ENCODE assay signal across 9 mouse cellular contexts in genomic region chr5:48599481-48600040, GRCm38 (mm10).
A peak's percentile ranks its signal among the peaks of the same experiment; 100 is the strongest.
DNase-seq lines count a peak whose midpoint lies in the region; ATAC-seq and TF ChIP-seq lines count a peak whose summit lies in the region.
"Had no signal": no experiment of that assay in that cellular context is flagged by ENCODE, and none has a peak within 500 bp of the region (broad histone marks: within the 10 kb centered on the region; RNA-seq: fewer than 3 reads in every experiment).

No protein-coding gene starts in this region.

- H3K4me3 ChIP-seq in hindbrain, embryonic 16.5 days (ENCODE audit: low read length): peak overlapping the region; percentile 39
- peak overlapping the region; percentile 52 for H3K4me3 ChIP-seq in olfactory bulb, adult 2 months (ENCODE audit: insufficient read depth, low read depth, low read length)
- H3K4me3 ChIP-seq: liver, embryonic 15.5 days had no signal

- intact Hi-C loops in left cerebral cortex, postnatal 14 days (cut with DNase I): no loop called here

- 0% methylated on average over 12 of the region's 12 CpGs for WGBS in hindbrain, embryonic 16.5 days
- 1% methylated on average over 12 of the region's 12 CpGs for WGBS in olfactory bulb, adult 2 months

- no peaks in the 10 kb centered on the region for H3K9me3 ChIP-seq in hindbrain, embryonic 16.5 days (ENCODE audit: control insufficient read depth, low read length)
- H3K9me3 ChIP-seq: liver, embryonic 15.5 days had no signal

- H3K9ac ChIP-seq in hindbrain, embryonic 16.5 days (ENCODE audit: low read depth, low read length): peak overlapping the region; percentile 63
- H3K9ac ChIP-seq: liver, embryonic 15.5 days had no signal

- H3K36me3 ChIP-seq in hindbrain, embryonic 16.5 days (ENCODE audit: control insufficient read depth, insufficient read depth, low read length): no peaks in the 10 kb centered on the region
- H3K36me3 ChIP-seq: liver, embryonic 15.5 days had no signal

- TF ChIP-seq CTCF in olfactory bulb, adult 2 months (IDR thresholded peaks at IDR 0.05; ENCODE audit: insufficient read depth, low read depth, low read length): no peak

- H3K4me2 ChIP-seq in hindbrain, embryonic 16.5 days (ENCODE audit: low read length): peak overlapping the region; percentile 52
- H3K4me2 ChIP-seq: liver, embryonic 15.5 days had no signal

- H3K27ac ChIP-seq in hindbrain, embryonic 16.5 days (ENCODE audit: low read depth, low read length): no peak overlapping the region
- H3K27ac ChIP-seq in olfactory bulb, adult 2 months (ENCODE audit: insufficient read depth, low read depth, low read length): no peak overlapping the region
- H3K27ac ChIP-seq: liver, embryonic 15.5 days had no signal

- DNase-seq in layer of hippocampus, postnatal 10 days (ENCODE audit: low spot score in 2 of 2): peak; percentile 6 to 12
- DNase-seq in layer of hippocampus, adult 18-20 months (ENCODE audit: low spot score in 2 of 2): no peak
- DNase-seq in cerebellum, postnatal 36 days: peak; percentile 37 to 55
- no peak for DNase-seq in layer of hippocampus, adult 11-12 months (ENCODE audit: low spot score)
- no peak for DNase-seq in left cerebral cortex, postnatal 14 days (ENCODE audit: low spot score in 2 of 2)
- no peak for DNase-seq in heart, adult 18-20 months

- no peak for TF ChIP-seq POLR2A in olfactory bulb, adult 2 months (IDR thresholded peaks at IDR 0.05; ENCODE audit: insufficient read depth, low read depth, low read length)

- peak; percentile 89 for ATAC-seq in hindbrain, embryonic 16.5 days

- H3K4me1 ChIP-seq in hindbrain, embryonic 16.5 days (ENCODE audit: control insufficient read depth, insufficient read depth, low read depth, low read length): peaks cover 5% of the 10 kb centered on the region; the same call in 1 of the 2 replicates
- peaks cover 5% of the 10 kb centered on the region for H3K4me1 ChIP-seq in olfactory bulb, adult 2 months (ENCODE audit: control insufficient read depth, insufficient read depth, low read length)
- H3K4me1 ChIP-seq: liver, embryonic 15.5 days had no signal

- no peaks in the 10 kb centered on the region for H3K27me3 ChIP-seq in hindbrain, embryonic 16.5 days (replicated peaks; ENCODE audit: control insufficient read depth, insufficient read depth, low read length)
- H3K27me3 ChIP-seq: liver, embryonic 15.5 days had no signal

Comparison
In these comparisons a context has a peak if more than half of its experiments do, and no peak if none do; other contexts are left out.
1. DNase-seq: peak in layer of hippocampus, postnatal 10 days (2 of 2) and cerebellum, postnatal 36 days (2 of 2); none in layer of hippocampus, adult 18-20 months (0 of 2), layer of hippocampus, adult 11-12 months (single experiment), left cerebral cortex, postnatal 14 days (0 of 2) and heart, adult 18-20 months (0 of 2).